Mouse (Mus musculus) right cerebral cortex, postnatal 36 days (tissue): ENCODE results near the gene Zfand3.

Source experiments
- DNase-seq, 2 experiments: peaks; one replicate each; pipeline ENCODE4 v3.0.0; 2022; ENCODE audit warnings: low spot score in 2 of 2, mixed read lengths in 1 of 2

Gene Zfand3

DNA sequence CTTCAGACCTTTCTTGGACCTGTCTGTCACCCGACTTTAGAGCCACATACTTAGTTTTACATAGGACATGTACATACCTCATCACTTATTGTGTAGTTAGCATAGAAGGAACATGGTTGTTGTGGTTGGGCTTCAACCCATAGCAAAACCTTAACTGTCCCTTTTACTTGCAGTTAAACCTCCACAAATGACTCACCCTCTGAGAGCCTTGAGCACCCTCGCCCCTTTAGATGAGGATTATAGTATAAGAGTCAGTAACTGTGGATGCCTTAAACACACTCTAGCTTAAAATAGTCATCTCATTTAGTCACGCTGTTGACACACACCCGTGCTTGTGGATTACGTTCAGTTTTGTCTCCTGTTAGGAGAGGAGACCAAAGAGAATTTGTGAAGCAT is 47.8 kb downstream of the Zfand3 start:
- DNase-seq, result no peak

DNA sequence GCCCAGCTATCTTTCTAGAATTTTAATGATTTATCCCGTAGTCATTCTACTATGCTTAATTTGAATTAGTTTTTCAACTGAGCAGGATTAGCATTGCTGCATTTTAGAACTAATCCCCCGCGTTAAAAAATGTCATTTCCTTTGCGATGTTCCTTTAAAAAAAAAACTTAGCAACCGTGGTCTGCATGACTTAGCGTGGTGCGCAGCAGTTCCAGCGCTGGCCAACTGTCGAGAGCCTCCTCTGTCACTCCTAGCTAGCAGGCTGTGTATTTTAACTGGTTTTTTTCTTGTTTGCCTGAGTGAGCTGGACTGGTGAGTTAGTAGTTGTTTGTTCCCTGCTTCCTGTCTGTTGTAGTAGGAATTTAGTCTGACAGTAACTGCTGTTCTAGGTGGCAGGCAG is 48.9 kb downstream of the Zfand3 start:
- DNase-seq, result peak; percentile 36 to 51

DNA sequence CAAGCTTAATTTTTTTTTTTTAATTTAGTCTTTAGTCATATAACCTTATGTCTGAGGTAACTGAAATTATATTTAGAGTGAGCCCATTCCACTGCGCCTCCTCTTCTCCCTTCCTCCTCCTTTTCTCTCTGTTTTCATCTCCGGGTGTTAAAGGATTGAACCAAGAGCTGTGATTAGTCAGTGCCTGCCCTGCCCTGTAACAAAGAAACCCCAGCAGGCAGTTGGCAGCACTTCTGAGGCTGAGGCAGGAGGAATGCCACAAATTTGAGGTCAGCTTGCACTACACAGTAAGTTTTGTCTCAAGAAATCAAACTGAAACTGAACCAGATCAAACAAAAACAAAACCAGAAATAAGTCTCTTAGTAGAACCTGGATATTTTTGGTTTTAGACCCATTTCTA is 49.3 kb downstream of the Zfand3 start:
- no peak for DNase-seq

DNA sequence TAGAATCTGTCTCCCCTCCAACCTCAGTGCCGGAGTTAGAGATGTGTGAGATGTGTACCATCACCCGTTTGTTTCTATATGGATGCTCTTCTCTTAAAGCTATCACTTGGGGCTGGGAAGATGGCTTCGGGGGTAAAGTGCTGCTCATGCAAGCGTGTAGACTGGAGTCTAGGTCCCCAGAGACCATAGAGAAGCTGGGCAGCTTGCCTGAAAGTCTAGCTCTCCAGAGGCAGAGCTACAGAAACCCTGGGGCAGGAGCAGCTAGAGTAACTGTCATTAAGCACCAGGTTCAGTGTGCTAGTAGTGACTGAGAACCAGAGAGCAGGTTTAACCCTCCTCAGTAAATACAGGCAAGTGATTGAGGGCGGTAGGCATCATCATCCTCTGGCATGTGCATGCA is 51.7 kb downstream of the Zfand3 start:
- DNase-seq, result no peak

DNA sequence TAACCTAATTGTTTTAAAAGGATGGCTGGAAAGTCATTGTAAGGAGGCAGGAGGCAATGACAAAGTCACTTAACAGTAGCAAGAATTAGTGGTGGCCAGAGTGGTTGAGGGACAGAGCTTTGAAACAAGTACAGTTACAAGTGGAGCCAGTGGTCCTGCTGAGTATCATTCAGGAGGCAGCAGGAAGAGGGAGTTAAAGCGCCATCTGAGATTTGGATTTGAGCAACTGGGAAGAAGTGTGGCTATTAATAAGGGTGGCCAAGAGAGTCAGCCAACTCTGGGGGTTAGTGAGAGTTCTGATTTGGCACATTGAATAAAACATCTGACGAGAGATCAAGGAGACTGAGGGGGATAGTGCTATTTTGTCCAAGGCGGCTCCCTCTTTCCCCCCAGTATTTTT is 54.1 kb downstream of the Zfand3 start:
- DNase-seq, result no peak

DNA sequence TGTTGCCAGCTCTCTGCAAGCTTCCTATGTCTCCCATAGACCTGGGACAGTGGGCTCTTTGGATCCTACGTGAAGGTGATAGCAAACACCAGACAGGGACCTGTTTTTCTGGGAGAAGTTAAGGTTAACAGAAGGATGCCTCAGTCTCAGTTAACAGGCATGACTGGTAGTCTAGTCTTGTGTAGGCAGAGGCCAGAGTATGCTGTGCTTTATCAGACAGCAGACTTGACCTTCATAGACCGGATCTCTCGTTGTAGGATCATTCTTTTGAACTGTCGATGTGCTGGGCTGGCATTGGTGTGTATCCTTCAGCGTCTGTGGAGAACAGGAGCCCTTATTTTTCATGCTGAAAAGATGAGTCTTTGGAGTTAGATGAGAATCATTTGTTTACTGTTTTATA is 54.5 kb downstream of the Zfand3 start:
- no peak for DNase-seq

GRCm38 (mm10) chr17:30061100-30061837 is 56.7 kb downstream of the Zfand3 start:
- no peak for DNase-seq

DNA sequence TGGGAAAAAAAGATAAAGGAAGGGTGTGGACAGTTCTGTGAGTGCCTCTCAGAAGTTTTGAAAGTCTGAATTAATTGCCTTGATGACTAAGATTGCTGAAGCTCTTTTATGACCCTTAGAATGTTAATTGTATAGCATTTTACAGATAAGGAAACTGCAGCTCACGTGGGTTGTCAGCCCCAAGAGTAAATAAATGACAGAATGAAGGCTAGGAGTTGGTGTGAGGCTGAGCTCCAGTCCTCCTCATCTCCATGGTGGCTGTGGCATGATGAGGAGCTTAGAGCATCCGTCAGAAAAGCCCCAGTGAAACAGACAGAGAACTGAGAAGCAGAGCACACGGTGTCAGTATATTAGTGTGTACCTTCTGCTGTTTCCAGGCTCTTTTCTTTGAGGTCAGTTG is 59.3 kb downstream of the Zfand3 start:
- no peak for DNase-seq

GRCm38 (mm10) chr17:30064746-30065145 is 60.2 kb downstream of the Zfand3 start:
- DNase-seq, result no peak

DNA sequence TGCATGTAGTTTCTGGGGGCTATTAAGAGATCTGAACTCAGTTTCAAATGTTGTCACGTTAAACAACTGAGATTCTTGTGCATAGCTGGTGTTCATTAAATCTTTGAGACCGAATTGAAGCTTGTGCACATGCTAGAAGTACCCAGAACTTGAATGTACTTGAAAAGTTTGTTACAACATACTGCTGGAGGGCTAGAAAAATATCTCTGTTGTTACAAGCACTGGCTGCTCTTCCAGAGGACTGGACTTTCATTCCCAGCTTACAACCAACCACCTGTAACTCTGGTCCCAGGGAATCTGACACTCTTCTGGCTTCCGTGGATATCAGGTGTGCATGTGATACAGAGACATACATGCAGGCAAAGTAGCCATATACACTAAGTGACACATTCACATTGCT is 65.2 kb downstream of the Zfand3 start:
- no peak for DNase-seq

DNA sequence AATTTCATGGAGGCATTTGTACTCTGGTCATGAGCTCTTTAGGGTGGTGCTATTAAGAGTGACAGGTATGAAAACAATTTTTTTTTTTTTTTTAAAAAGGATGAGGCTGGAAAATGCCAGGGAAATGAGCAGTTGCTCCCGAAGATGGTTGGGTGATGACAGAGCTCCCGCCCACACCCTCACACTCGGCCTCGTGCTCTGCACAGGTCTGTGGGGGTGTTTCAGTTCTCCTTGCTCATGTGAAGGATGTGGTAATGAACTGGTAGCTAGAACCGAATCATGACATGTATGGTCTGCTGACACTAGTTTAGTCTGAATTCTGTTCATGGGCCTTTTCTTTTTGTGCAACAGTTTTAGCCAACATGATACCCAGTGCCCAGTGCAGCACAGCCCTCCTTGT is 66.1 kb downstream of the Zfand3 start:
- DNase-seq, result peak; percentile 46 to 56

GRCm38 (mm10) chr17:30072613-30073012 is 68.1 kb downstream of the Zfand3 start:
- DNase-seq, result no peak

GRCm38 (mm10) chr17:30075896-30076295 is 71.4 kb downstream of the Zfand3 start:
- DNase-seq, result no peak

DNA sequence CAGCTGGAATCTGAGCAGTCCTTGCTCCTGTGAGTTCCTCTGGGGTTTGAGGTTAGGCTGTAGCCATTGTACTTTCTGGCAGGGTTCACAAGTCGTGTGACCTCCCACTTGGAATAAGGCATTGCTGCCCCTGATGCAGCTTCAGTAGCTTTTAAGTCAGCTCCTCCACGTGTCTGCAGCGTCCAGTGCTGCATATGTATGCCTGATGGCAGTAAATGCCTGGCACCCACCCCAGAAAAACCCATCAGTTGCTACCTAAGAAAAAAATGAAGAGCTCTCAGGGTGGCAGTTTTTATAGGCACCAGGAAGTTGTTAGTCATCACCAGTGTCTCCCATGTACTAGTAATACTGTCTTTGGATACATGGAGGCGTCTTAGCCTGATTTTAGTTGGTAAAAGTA is 79.5 kb downstream of the Zfand3 start:
- DNase-seq, result peak; percentile 53 to 78

GRCm38 (mm10) chr17:30086695-30087094 is 82.2 kb downstream of the Zfand3 start:
- DNase-seq, result no peak

DNA sequence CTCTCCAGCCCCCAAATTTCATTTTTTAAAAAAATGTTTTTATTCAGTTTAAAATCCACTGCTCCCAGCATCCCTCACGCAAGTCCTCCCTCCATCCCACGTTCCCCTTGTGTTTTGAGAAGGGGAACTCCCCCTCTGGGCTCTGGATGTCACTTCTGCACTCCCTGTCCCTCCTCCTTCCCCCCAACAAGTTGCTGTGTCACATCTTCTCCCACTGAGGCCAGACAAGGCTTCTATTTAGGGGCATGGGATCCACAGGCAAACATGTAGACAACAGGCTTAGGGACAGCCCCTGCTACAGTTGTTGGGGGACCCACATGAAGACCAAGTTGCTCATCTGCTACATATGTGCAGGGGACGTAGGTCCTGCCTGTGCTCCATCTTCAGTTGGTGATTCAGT is 83.9 kb downstream of the Zfand3 start:
- no peak for DNase-seq

GRCm38 (mm10) chr17:30090416-30090815 is 85.9 kb downstream of the Zfand3 start:
- DNase-seq, result no peak

DNA sequence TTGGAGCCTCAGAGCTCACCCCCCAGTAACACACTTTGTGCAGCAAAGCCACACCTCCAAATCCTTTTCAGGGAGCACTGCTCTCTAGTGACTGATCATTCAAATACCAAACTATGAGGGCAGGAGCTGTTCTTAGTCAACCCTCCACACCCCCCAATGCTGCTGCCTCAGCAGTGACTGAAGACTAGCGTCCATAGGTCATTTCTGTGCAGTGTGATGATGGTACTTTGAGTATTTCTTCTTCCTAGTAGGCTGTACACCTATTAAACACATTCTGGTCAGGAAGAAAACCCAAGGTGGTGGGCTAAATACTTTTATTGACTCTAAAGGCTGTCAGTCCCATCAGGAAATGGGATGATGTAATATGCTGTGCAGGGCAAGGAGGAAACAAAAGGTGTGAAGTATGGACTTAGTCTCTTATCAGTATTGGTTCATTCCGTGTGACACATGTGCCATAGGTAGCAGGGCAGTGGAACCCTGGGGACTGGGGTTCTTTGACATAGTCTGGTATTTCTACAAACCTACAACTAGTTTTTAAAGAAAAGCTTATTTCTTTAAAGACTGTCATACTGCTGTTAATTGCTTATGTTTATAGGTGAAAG is 88.7 kb downstream of the Zfand3 start:
- no peak for DNase-seq

- no peak for DNase-seq
Measured at GRCm38 (mm10) chr17:30097156-30097555, 92.6 kb downstream of the Zfand3 start.

GRCm38 (mm10) chr17:30097677-30098076 is 93.1 kb downstream of the Zfand3 start:
- DNase-seq, result no peak

GRCm38 (mm10) chr17:30099670-30100069 is 95.1 kb downstream of the Zfand3 start:
- no peak for DNase-seq

DNA sequence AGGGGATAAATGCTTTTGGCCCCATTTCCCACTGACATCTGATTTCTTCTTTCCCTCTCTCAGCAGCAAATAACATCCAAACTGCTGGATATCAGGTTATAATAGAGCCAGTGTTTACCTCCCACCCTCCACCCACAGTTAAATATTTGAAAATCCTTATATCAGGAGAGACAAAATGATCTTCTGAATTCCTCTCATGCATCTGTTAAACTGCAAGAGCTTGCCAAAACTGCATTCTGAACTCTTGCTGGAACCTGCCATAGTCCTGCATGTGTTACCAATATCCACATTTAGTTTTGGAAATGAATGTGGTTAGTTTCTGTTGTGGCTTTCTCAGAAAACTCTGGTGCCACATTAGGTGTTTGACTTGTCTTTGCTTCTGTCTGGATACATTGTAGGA is 97.3 kb downstream of the Zfand3 start:
- DNase-seq, result no peak

GRCm38 (mm10) chr17:30103005-30103404 is 98.5 kb downstream of the Zfand3 start:
- no peak for DNase-seq
